Mouse (Mus musculus) embryonic facial prominence, embryonic 13.5 days (tissue): ENCODE results near the gene Nfix. TPM values are rescaled to one million over a fixed set of nuclear protein-coding genes. Genes with fewer than 3 reads are reported as not detected.

Experiments
- ATAC-seq: fragments of 200-750 bp; cut with Nextera tagmentation; 2 replicates; pipeline ENCODE4 v1.8.0; 2017; ENCODE audit warnings: low read depth; ENCODE audit not compliant: insufficient number of reproducible peaks, insufficient read depth, low FRiP score, low TSS enrichment
- H3K27ac ChIP-seq: fragments of 300-500 bp; sonication (generic); 2 replicates; pipeline ENCODE4 v1.5.1; 2015; ENCODE audit warnings: moderate library complexity, mild to moderate bottlenecking, inconsistent platforms
- H3K27me3 ChIP-seq: fragments of 300-500 bp; sonication (generic); 2 replicates; pipeline ENCODE4 v1.6.1; 2015; ENCODE audit warnings: mild to moderate bottlenecking, inconsistent platforms
- H3K36me3 ChIP-seq: fragments of 300-500 bp; sonication (generic); 2 replicates; pipeline ENCODE4 v1.6.1; 2015; ENCODE audit warnings: mild to moderate bottlenecking, inconsistent platforms
- H3K4me1 ChIP-seq: fragments of 300-500 bp; sonication (generic); 2 replicates; pipeline ENCODE4 v1.6.1; 2015; ENCODE audit warnings: inconsistent platforms
- H3K4me2 ChIP-seq: fragments of 300-500 bp; sonication (generic); 2 replicates; pipeline ENCODE4 v1.6.1; 2015; ENCODE audit warnings: moderate library complexity, mild to moderate bottlenecking, inconsistent platforms
- H3K4me3 ChIP-seq: fragments of 300-500 bp; sonication (generic); 2 replicates; pipeline ENCODE4 v1.5.1; 2015; ENCODE audit warnings: mild to moderate bottlenecking, inconsistent platforms
- H3K9ac ChIP-seq: fragments of 300-500 bp; sonication (generic); 2 replicates; pipeline ENCODE4 v1.6.1; 2015; ENCODE audit warnings: mild to moderate bottlenecking, inconsistent platforms
- H3K9me3 ChIP-seq: fragments of 300-500 bp; sonication (generic); 2 replicates; pipeline ENCODE4 v1.6.1; 2016; ENCODE audit warnings: inconsistent platforms
- whole genome bisulfite sequencing: fragments of 180-500 bp; shearing (Covaris S2); methylation state at CpG from one replicate; pipeline ENCODE4 v1.1.7; 2015; ENCODE audit warnings: mixed read lengths; 5-methylcytosine and 5-hydroxymethylcytosine counted together
- polyA plus RNA-seq: library from polyadenylated mRNA; unstranded; fragments of >200 nt; fragmentation: Nextera tagmentation; extraction: Ambion mirVana; gene quantifications from 2 replicates; pipeline ENCODE4 v1.2.1, GENCODE M21; 2015

Nfix gene
- polyA plus RNA-seq, 1 experiment from 2014 or later = 37.0 TPM

DNA sequence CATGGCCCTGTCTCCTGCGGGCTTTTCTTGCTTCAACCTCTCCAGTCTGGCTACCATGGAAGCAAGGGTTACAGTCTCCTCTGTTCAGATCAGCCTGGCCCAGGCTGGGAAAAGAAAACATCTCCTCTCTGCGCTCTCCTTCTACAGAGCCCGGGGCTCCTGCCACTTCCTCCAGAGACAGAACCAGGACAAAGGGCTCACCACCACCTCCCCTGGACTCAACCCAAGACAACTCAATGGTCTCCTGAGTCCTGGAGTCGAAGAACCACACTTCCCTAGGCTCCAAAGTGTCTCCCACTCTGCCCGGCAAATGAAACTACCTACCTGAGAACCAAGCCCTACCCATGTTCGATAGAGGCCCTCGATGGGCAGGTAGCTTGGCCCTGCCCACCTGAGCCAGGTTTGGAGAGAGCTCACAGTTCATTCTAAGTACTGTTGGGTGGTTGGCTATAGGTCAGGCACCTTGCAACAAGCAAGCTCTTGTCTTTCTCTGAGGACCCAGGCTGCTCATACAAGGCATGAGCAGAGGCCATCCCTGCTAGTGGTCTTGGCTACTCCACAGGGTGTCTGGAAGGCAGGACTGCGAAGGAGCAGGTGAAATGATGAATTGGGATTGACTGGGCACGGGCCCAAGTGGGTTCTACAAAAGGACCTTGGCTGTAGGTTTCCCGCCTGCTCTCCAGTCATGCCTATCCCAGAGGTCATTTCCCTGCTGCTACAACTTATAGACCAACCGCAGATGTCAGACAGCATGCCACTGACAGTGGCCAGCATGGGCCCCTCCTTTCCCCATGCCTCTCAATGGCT, 68.6 kb downstream of the Nfix start:
- Histone ChIP-seq H3K27me3 (peaks cover 10% of the 10 kb centered on the region), H3K36me3 (peaks cover 21% of the 10 kb centered on the region), H3K27ac (peak overlapping the region; percentile 58; the same call in 1 of the 2 replicates), H3K4me2 (no peak overlapping the region), H3K9ac (peak overlapping the region; percentile 46; the same call in 1 of the 2 replicates), H3K9me3 (no peaks in the 10 kb centered on the region), H3K4me3 (no peak overlapping the region), H3K4me1 (peaks cover 69% of the 10 kb centered on the region)
- WGBS = 72% methylated on average over 11 of the region's 11 CpGs
- ATAC-seq = no peak

DNA sequence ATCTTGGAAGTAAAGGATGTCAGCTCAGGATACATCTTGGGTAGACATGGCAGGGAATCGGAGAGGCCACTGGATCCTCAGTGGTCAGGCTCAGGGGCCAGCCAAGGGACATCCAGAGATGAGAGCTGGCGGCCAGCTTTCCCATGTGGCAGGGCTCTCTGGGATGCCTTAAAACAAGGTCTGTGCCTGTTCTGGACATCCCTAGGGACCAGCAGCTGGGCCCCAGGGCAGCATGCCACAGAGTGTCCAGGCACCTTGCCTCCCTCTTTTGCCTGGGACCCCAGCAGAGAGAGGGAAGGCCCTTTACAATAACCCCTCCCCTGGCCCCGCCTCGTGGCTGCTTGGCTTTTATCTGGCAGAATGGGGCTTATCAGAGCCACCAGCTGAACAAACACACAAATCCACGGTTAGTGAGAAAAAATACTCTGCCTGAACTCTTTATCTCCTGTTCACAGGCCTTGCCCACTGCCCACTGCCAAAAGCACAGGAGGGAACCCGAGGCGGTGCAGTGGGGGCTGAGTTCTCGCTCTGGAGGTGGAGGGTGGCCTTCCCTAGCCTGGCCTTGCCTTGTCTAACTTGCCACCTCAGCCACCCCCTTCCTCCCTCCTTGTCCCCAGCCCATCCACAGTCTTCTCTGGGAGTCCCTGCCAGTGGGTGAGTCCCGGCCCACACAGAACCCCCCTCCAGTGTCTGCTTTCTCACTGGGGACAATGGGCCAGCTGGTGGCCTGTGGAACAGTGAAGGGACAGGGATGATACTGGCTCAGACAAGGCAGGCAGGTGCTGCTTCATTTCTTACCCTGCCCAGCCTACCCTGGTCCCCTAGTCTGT, 69.4 kb downstream of the Nfix start:
- ATAC-seq = no peak
- H3K9ac ChIP-seq = peak overlapping the region; percentile 46
- H3K36me3 ChIP-seq = peaks cover 29% of the 10 kb centered on the region
- peaks cover 2% of the 10 kb centered on the region; the same call in 1 of the 2 replicates for H3K27me3 ChIP-seq
- H3K4me3 ChIP-seq = no peak overlapping the region
- H3K4me2 ChIP-seq = 0 out of 2 replicates have a peak overlapping the region, but pooled peaks have one; percentile 9
- 57% methylated on average over 9 of the region's 9 CpGs for WGBS
- H3K4me1 ChIP-seq = peaks cover 70% of the 10 kb centered on the region
- H3K9me3 ChIP-seq = no peaks in the 10 kb centered on the region
- H3K27ac ChIP-seq = peak overlapping the region; percentile 58

DNA sequence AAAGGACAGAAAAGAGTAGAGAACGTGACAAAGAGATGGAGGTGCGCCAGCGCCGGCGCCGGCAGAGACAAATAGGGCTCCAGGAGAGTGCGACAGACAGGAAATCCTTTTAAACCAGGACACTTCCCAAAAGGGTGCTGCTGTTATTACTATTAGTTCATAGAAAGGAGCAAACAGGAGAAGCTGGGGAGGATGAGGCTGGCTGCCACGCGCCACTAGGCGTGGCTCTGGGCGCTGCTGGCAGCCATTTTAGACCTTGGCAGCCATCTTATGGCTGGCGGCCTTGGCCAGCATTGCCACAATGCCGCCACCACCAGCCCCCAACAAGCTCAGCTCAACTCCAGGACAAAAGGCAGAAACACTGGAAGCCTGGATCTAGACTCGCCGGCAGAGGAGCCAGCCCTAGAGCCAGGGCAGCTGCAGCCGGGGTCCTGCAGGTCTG, 70.2 kb downstream of the Nfix start:
- H3K36me3 ChIP-seq = peaks cover 37% of the 10 kb centered on the region
- 95% methylated on average over 16 of the region's 16 CpGs for WGBS
- H3K4me3 ChIP-seq = no peak overlapping the region
- no peak overlapping the region for H3K27ac ChIP-seq
- ATAC-seq = no peak
- no peak overlapping the region for H3K4me2 ChIP-seq
- H3K4me1 ChIP-seq = peaks cover 70% of the 10 kb centered on the region
- H3K27me3 ChIP-seq = no peaks in the 10 kb centered on the region; the same call in 1 of the 2 replicates
- H3K9me3 ChIP-seq = no peaks in the 10 kb centered on the region
- H3K9ac ChIP-seq = 0 out of 2 replicates have a peak overlapping the region, but pooled peaks have one; percentile 6

DNA sequence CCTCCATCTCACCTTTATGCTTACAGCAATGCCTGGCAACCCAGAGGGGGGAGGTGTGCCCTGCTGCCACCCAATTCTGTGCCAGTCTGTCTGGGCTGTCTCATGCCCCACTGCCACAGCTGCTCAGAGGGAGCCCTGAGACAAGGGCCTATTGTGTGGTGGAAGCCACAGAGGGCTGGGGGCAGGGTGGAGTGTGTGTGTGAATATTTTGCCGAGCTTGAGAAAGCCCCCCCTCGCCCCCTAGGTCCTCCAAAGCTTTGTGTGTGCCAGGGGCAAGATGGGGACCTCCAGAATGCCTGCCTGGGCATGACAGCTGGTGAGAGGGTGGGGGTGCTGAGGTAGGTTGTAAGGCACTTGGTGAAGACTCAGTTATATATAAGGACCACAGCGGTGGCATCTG, 71.7 kb downstream of the Nfix start:
- Histone ChIP-seq H3K4me3 (no peak overlapping the region), H3K4me2 (no peak overlapping the region), H3K36me3 (peaks cover 52% of the 10 kb centered on the region), H3K9me3 (no peaks in the 10 kb centered on the region), H3K27me3 (no peaks in the 10 kb centered on the region; the same call in 1 of the 2 replicates), H3K27ac (peak overlapping the region; percentile 39; the same call in 1 of the 2 replicates), H3K9ac (0 out of 2 replicates have a peak overlapping the region, but pooled peaks have one; percentile 27), H3K4me1 (peaks cover 77% of the 10 kb centered on the region)
- no peak for ATAC-seq
- WGBS = 55% methylated on average over 3 of the region's 3 CpGs

DNA sequence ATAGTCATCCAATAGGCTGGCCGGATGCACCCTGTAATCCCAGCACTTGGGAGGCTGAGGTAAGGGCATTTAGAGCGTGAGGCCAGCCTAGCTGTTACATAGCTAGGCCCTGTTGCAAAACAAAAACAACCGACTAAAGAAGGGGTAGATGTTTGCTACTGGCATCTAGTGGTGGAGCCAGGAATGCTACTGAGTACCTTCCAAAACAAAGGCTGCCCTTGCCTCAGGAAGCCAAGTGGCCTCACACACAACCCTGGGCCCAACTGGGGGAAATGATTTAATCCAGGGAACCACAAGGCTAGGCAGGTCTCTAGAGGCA, 74.2 kb downstream of the Nfix start:
- Histone ChIP-seq H3K36me3 (peaks cover 64% of the 10 kb centered on the region), H3K27ac (peak overlapping the region; percentile 99), H3K9me3 (no peaks in the 10 kb centered on the region), H3K4me2 (0 out of 2 replicates have a peak overlapping the region, but pooled peaks have one; percentile 14), H3K4me3 (no peak overlapping the region), H3K9ac (peak overlapping the region; percentile 58), H3K4me1 (peaks cover 77% of the 10 kb centered on the region), H3K27me3 (no peaks in the 10 kb centered on the region; the same call in 1 of the 2 replicates)
- 18% methylated on average over 3 of the region's 3 CpGs for WGBS
- no peak for ATAC-seq

DNA sequence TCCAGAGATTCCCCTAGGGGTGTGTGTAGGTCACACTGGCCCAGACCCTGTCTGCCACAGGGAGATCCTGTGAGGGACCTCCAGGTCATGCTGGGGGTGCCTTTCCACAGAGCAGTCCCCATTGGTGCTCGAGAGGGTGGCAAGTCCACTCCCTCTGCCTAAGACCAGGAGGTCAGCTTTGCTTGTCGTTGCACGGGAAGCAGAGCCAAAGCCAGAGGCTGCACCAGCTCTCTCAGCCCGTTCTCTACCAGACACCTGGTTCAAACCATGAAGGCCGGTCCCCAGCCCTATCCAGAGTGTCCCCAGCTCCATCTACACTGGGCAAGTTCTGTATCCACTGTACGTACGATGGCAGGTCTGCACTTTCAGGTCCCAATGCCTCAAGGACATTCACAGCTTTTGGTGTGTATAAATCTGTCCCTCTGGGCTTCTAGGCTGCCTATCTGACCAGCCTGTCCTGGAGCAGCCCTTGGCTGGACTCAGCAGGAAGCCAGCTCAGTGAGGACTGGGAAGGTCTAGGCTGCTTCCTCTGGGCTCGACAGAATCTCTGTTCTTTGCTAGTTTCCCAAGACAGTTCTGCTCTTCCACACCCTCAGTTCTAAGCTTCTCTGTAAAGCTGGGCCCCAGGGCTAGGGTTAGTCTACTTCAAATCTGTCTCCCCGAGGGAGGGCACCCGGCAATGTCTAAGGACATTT, 74.8 kb downstream of the Nfix start:
- H3K36me3 ChIP-seq = peaks cover 66% of the 10 kb centered on the region
- peak overlapping the region; percentile 53 for H3K4me2 ChIP-seq
- peaks cover 72% of the 10 kb centered on the region for H3K4me1 ChIP-seq
- H3K27me3 ChIP-seq = peaks cover 1% of the 10 kb centered on the region; the same call in 1 of the 2 replicates
- peak overlapping the region; percentile 58 for H3K9ac ChIP-seq
- ATAC-seq = no peak
- no peak overlapping the region for H3K4me3 ChIP-seq
- no peaks in the 10 kb centered on the region for H3K9me3 ChIP-seq
- H3K27ac ChIP-seq = peak overlapping the region; percentile 99
- 56% methylated on average over 10 of the region's 10 CpGs for WGBS

DNA sequence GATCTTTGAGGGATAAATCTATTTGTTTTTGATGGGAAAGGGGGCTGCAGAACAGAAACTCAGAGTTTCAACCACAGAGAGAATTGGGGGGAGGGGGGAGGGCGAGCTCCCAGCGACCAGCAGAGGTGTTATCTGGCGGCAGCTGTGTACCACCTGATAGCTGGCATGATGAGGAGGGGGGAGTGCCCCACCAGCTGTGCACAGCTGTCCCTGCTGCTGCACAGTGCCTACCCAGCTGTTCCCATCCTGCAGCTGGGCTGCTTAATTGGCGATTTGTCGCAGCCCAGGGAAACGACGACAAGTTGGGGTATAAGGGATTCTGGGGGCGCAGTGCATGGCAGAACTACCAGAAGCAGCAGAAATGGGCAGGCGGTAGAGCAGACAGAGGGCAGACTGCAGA, 75.5 kb downstream of the Nfix start:
- peaks cover 73% of the 10 kb centered on the region for H3K36me3 ChIP-seq

DNA sequence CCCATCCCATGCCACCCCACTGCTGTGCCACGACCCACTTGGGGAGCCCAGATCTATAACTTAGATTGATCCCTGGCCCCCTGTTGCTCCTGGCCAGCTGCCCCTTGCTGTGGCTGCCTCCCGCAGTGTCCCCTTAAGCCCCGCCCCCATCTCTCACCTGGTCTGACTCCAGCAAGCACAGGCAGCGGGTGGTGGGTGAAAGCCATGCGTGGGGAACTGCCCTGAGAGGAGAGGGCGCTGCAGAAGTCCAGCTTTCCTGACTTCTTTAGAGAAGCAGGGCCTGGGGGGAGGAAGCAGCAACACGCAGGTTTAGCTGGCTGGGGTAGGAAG, 76.6 kb downstream of the Nfix start:
- Histone ChIP-seq H3K9me3 (no peaks in the 10 kb centered on the region), H3K4me1 (peaks cover 76% of the 10 kb centered on the region)

More for the DNA sequence above, 75.5 kb downstream of the Nfix start:
- Histone ChIP-seq H3K4me1 (peaks cover 71% of the 10 kb centered on the region), H3K9ac (peak overlapping the region; percentile 68), H3K27ac (peak overlapping the region; percentile 99), H3K27me3 (peaks cover 5% of the 10 kb centered on the region; the same call in 1 of the 2 replicates), H3K4me2 (peak overlapping the region; percentile 53), H3K4me3 (no peak overlapping the region), H3K9me3 (no peaks in the 10 kb centered on the region)
- WGBS = 32% methylated on average over 9 of the region's 9 CpGs
- ATAC-seq = no peak

DNA sequence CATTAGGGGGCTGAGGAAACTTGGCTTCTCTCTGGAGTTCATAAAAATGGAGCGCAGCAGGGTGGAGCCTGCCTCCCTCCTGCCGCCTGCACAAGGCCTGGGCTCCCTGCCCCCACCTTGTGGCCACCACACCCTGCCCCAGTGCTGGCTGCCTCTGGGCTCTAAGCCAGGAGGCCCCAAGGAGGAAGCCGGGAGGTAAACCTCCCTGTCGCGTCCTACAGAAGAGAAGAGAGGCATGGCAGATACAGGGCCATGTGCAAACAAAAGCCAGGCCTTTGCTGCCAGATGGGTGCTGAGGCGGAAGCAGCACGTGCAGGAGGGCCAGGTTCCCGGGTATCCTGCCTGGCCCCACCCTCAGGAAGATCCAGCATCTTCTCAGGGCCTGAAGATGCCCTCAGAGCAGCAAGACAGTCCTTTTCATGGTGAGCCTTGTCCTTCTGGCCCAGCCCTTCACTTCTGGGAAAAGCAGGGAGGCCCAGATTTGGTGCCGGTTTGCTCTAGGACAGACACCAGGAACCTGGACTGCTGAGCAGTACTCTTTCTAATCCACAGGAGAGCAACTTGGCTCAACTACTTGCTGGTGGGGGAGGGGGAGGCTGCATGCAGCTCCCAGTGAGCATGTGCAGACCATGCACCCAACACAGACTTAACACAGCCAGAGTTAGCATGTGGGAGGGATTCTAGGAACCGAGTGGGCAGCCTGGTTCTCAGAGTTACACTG, 77.1 kb downstream of the Nfix start, which contains the start of gene G430095P16Rik:
Gene G430095P16Rik, plus strand, starts transcription at position 158 of the 721 bp plus-strand sequence.
- ATAC-seq = peak; percentile 86
- Histone ChIP-seq H3K4me3 (peak within 1 kb of the TSS; percentile 27), H3K27me3 (peaks cover 6% of the 10 kb centered on the region; the same call in 1 of the 2 replicates), H3K4me1 (peaks cover 72% of the 10 kb centered on the region), H3K36me3 (peaks cover 85% of the 10 kb centered on the region), H3K4me2 (peak within 1 kb of the TSS; percentile 53), H3K9me3 (no peaks in the 10 kb centered on the region), H3K27ac (peak within 1 kb of the TSS; percentile 99), H3K9ac (peak within 1 kb of the TSS; percentile 68)
- WGBS = 3% methylated on average over 10 of the region's 10 CpGs

More for the DNA sequence above, 76.6 kb downstream of the Nfix start:
- peaks cover 81% of the 10 kb centered on the region for H3K36me3 ChIP-seq
- WGBS = 8% methylated on average over 7 of the region's 7 CpGs
- peak overlapping the region; percentile 99 for H3K27ac ChIP-seq
- peak overlapping the region; percentile 27 for H3K4me3 ChIP-seq
- H3K27me3 ChIP-seq = peaks cover 5% of the 10 kb centered on the region; the same call in 1 of the 2 replicates
- peak overlapping the region; percentile 53 for H3K4me2 ChIP-seq
- ATAC-seq = no peak
- H3K9ac ChIP-seq = peak overlapping the region; percentile 68

DNA sequence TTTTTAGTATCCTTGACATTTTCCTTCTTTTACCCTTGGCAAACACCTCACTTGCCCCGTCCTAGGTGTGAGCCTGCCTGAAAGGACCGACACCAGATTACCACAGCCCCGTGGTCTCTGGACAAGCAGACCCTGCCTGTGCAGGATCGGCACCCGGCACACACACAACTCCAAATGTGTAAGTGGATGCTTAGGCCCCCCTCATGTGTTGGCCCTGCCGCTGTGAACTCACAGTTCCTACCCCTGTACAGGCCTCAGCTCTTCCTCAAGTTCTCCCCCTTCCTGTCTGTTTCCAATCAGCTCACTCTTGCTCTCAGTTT, 77.7 kb downstream of the Nfix start:
- no peaks in the 10 kb centered on the region for H3K9me3 ChIP-seq
- no peak; the same call in 1 of the 2 replicates for ATAC-seq
- peak overlapping the region; percentile 68 for H3K9ac ChIP-seq
- H3K4me3 ChIP-seq = peak overlapping the region; percentile 27
- H3K27me3 ChIP-seq = peaks cover 8% of the 10 kb centered on the region; the same call in 1 of the 2 replicates
- WGBS = 23% methylated on average over 6 of the region's 6 CpGs
- peak overlapping the region; percentile 99 for H3K27ac ChIP-seq
- peaks cover 85% of the 10 kb centered on the region for H3K36me3 ChIP-seq
- H3K4me1 ChIP-seq = peaks cover 77% of the 10 kb centered on the region
- peak overlapping the region; percentile 53 for H3K4me2 ChIP-seq
